Mouse (Mus musculus) hindbrain, embryonic 15.5 days (tissue): Measurements from ENCODE around the gene Plpp4. TPM values are rescaled to one million over a fixed set of nuclear protein-coding genes. Genes with fewer than 3 reads are reported as not detected.
A peak's percentile ranks its signal among the peaks of the same experiment; 100 is the strongest.

ENCODE experiments used
- ATAC-seq: fragments of 200-750 bp; cut with Nextera tagmentation; 2 replicates; pipeline ENCODE4 v1.8.0; 2017; ENCODE audit warnings: low read depth, moderate number of reproducible peaks, moderate TSS enrichment; ENCODE audit not compliant: low FRiP score
- H3K27ac ChIP-seq: fragments of 300-500 bp; sonication (generic); replicated peaks from 2 replicates; pipeline ENCODE4 v1.5.1; 2015; ENCODE audit warnings: mild to moderate bottlenecking, inconsistent platforms
- H3K27me3 ChIP-seq: fragments of 300-500 bp; sonication (generic); 2 replicates; pipeline ENCODE4 v1.6.1; 2015; ENCODE audit warnings: control low read depth, inconsistent platforms
- H3K36me3 ChIP-seq: fragments of 300-500 bp; sonication (generic); 2 replicates; pipeline ENCODE4 v1.6.1; 2015; ENCODE audit warnings: control low read depth, inconsistent platforms
- H3K4me1 ChIP-seq: fragments of 300-500 bp; sonication (generic); replicated peaks from 2 replicates; pipeline ENCODE4 v1.6.1; 2015; ENCODE audit warnings: control low read depth, inconsistent platforms
- H3K4me2 ChIP-seq: fragments of 300-500 bp; sonication (generic); 2 replicates; pipeline ENCODE4 v1.6.1; 2015; ENCODE audit warnings: moderate library complexity, mild to moderate bottlenecking, inconsistent platforms
- H3K4me3 ChIP-seq: fragments of 300-500 bp; sonication (generic); 2 replicates; pipeline ENCODE4 v1.5.1; 2015; ENCODE audit warnings: mild to moderate bottlenecking, inconsistent platforms
- H3K9ac ChIP-seq: fragments of 300-500 bp; sonication (generic); 2 replicates; pipeline ENCODE4 v1.6.1; 2015; ENCODE audit warnings: inconsistent platforms
- H3K9me3 ChIP-seq: fragments of 300-500 bp; sonication (generic); 2 replicates; pipeline ENCODE4 v1.6.1; 2016; ENCODE audit warnings: control low read depth, inconsistent platforms
- WGBS: fragments of 180-500 bp; shearing (Covaris S2); methylation state at CpG from one replicate; pipeline ENCODE4 v1.1.7; 2015; 5-methylcytosine and 5-hydroxymethylcytosine counted together
- polyA plus RNA-seq: library from polyadenylated mRNA; unstranded; fragments of >200 nt; fragmentation: Nextera tagmentation; extraction: Ambion mirVana; gene quantifications from 2 replicates; pipeline ENCODE4 v1.2.1, GENCODE M21; 2015

Plpp4 gene
- polyA plus RNA-seq, 1 experiment from 2014 or later = 13.8 TPM

DNA sequence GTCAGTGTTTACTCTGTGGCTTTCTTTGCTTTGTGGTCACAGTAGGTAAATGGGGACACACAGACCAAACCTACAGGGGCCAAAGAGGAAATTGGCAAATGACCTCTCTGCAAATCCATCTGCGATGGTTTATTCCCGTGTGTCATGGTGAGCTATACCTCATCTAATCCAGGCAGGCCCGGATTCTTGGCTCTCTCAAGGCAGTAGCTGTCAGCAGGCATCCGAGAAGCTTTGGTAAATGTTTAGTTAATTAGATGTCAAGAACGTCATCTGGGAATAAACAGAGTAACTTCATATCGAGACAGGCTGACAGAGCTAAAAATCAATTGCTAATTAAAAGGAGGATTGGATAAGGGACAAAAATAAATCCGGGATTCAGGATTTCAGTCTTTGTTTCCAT lies 149.2 kb downstream of the Plpp4 start:
- no peak overlapping the region for H3K4me2 ChIP-seq
- peaks cover 41% of the 10 kb centered on the region for H3K4me1 ChIP-seq
- H3K27ac ChIP-seq = no peak overlapping the region
- no peaks in the 10 kb centered on the region for H3K9me3 ChIP-seq
- no peak for ATAC-seq
- no peak overlapping the region for H3K4me3 ChIP-seq
- no peaks in the 10 kb centered on the region for H3K36me3 ChIP-seq
- WGBS = 32% methylated on average over 7 of the region's 7 CpGs
- no peak overlapping the region for H3K9ac ChIP-seq
- no peaks in the 10 kb centered on the region for H3K27me3 ChIP-seq

DNA sequence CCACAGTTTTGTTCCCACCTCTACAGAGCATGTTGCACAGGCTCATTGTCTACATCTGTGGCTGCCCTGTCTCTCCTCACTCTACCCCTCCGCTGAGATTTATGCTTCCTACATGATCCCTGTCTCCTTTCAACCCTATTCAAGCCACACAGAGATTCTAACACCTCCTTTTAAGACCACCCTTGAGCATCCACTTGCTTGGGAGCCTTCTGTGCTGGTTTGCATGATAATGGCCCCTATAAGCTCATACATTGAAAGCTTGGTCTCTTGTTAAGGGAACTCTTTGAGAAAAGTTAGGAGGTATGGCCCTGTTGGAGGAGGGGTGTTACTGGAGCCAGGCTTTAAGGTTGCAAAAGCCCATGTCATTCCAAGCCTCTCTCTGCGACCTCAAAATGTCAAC lies 155.9 kb downstream of the Plpp4 start:
- whole genome bisulfite sequencing = 43% methylated on average over 2 of the region's 2 CpGs
- ATAC-seq = no peak

DNA sequence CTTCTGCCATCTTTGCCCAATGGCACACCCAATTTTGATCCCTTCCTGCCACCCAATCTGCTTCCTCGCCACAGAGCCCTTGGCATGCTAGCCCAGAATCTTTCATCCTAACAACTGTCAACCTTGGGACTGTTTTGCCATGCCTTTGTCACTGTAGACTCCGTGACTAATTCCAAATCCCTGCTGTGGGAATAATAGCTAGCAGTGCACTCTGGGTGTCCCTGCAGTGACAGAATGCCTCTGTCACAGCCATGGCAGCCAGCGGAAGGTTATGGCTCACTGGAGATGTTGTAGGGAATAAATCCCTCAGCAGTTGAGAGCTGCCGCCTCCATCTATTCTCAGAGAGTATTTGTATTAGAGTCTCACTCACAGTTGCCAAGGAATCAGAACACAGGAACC lies 158.3 kb downstream of the Plpp4 start:
- no peak overlapping the region for H3K27ac ChIP-seq
- no peaks in the 10 kb centered on the region for H3K9me3 ChIP-seq
- H3K4me3 ChIP-seq = no peak overlapping the region
- H3K4me2 ChIP-seq = no peak overlapping the region
- H3K36me3 ChIP-seq = no peaks in the 10 kb centered on the region
- peak; percentile 61 for ATAC-seq
- no peak overlapping the region for H3K9ac ChIP-seq
- WGBS = 13% methylated on average over 4 of the region's 4 CpGs
- no peaks in the 10 kb centered on the region for H3K27me3 ChIP-seq
- peaks cover 16% of the 10 kb centered on the region for H3K4me1 ChIP-seq

More for the DNA sequence above, 155.9 kb downstream of the Plpp4 start:
- Histone ChIP-seq H3K4me1 (peaks cover 23% of the 10 kb centered on the region), H3K9ac (no peak overlapping the region), H3K27ac (no peak overlapping the region), H3K9me3 (no peaks in the 10 kb centered on the region), H3K4me3 (no peak overlapping the region), H3K36me3 (no peaks in the 10 kb centered on the region), H3K4me2 (no peak overlapping the region), H3K27me3 (no peaks in the 10 kb centered on the region)

DNA sequence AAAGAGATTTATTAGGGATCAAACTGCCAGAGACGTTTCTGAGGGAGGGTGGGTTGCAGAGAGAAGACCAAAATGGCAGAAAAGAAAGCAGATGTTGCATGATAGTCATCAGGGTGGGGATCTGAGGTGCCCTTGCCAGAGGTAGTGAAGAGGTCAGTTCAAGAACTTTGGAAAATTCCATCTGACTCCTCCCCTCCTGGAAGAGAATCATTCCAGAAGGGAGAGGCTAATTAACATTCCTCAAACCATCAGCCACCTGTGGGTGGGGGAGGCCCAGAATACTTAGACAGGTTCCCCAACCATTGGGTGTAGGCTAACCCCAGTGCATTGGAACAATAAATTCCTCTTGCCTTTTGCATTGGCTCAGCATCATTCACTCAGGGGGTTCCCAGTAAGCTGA lies 164.3 kb downstream of the Plpp4 start:
- no peak for ATAC-seq
- H3K4me1 ChIP-seq = no peaks in the 10 kb centered on the region
- H3K4me3 ChIP-seq = no peak overlapping the region
- no peaks in the 10 kb centered on the region for H3K36me3 ChIP-seq
- H3K9ac ChIP-seq = no peak overlapping the region
- H3K9me3 ChIP-seq = no peaks in the 10 kb centered on the region
- H3K4me2 ChIP-seq = no peak overlapping the region
- no peaks in the 10 kb centered on the region for H3K27me3 ChIP-seq
- no peak overlapping the region for H3K27ac ChIP-seq
- 61% methylated on average over 1 of the region's 1 CpGs for WGBS

- no peak overlapping the region for H3K27ac ChIP-seq
- no peak overlapping the region for H3K4me2 ChIP-seq
- WGBS = 18% methylated on average over 2 of the region's 2 CpGs
- no peaks in the 10 kb centered on the region for H3K36me3 ChIP-seq
- no peak overlapping the region for H3K9ac ChIP-seq
- H3K27me3 ChIP-seq = no peaks in the 10 kb centered on the region
- no peaks in the 10 kb centered on the region for H3K4me1 ChIP-seq
- no peak for ATAC-seq
- no peak overlapping the region for H3K4me3 ChIP-seq
- no peaks in the 10 kb centered on the region for H3K9me3 ChIP-seq
Observed at GRCm38 (mm10) chr7:129425554-129425953, 168.7 kb downstream of the Plpp4 start.

DNA sequence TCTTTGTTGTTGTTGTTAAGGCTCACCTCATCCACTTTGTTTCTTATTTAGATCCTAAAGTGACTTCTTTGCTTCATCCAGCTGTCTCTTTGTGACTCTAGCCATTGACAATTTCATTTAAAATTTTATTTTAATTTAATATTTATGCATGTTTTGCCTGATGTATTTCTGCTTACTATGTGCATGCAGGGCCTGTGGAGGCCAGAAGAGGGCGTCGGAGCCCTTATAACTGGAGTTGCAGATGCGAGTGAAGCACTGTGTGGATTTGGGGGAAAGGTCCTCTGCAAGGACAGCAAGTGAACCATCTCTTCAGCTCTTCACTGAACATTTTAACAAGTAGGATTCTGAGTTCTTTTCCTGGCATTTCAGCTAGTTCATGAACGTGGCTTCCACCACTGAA lies 172.0 kb downstream of the Plpp4 start:
- WGBS = 50% methylated on average over 4 of the region's 4 CpGs
- Histone ChIP-seq H3K4me1 (no peaks in the 10 kb centered on the region), H3K9me3 (no peaks in the 10 kb centered on the region), H3K36me3 (no peaks in the 10 kb centered on the region), H3K4me3 (no peak overlapping the region), H3K27ac (no peak overlapping the region), H3K9ac (no peak overlapping the region), H3K27me3 (no peaks in the 10 kb centered on the region), H3K4me2 (no peak overlapping the region)
- ATAC-seq = no peak

GRCm38 (mm10) chr7:129429903-129430302 lies 173.1 kb downstream of the Plpp4 start:
- Histone ChIP-seq H3K9ac (no peak overlapping the region), H3K27ac (no peak overlapping the region), H3K27me3 (no peaks in the 10 kb centered on the region), H3K4me2 (no peak overlapping the region), H3K36me3 (no peaks in the 10 kb centered on the region), H3K9me3 (no peaks in the 10 kb centered on the region), H3K4me3 (no peak overlapping the region), H3K4me1 (no peaks in the 10 kb centered on the region)
- no peak for ATAC-seq
- WGBS = 31% methylated on average over 3 of the region's 3 CpGs
